Mouse (Mus musculus) CH12.LX (cell line): ENCODE results near the gene Hspa12a. TPM values are rescaled to one million over a fixed set of nuclear protein-coding genes. Genes with fewer than 3 reads are reported as not detected.

Source experiments
- DNase-seq: peaks from one replicate; pipeline ENCODE4 v3.0.0-alpha.2; 2013; ENCODE audit errors: extremely low read depth
- H3K27ac ChIP-seq: 2 replicates; pipeline ENCODE4 v1.5.1; 2012; ENCODE audit warnings: low read depth, mild to moderate bottlenecking, control low read depth, moderate library complexity; ENCODE audit not compliant: insufficient read depth
- H3K27me3 ChIP-seq: replicated peaks from 2 replicates; pipeline ENCODE3; 2012; ENCODE audit warnings: inconsistent platforms
- H3K36me3 ChIP-seq, 2 experiments: replicated peaks in 1 of 2; 2 replicates each; pipeline versions ENCODE3 to v1.6.1; 2012; ENCODE audit warnings: inconsistent platforms in 1 of 2, low read length in 1 of 2, mild to moderate bottlenecking in 1 of 2, mixed read lengths in 1 of 2, moderate library complexity in 1 of 2; ENCODE audit not compliant: control insufficient read depth in 1 of 2, insufficient read depth in 1 of 2
- H3K4me1 ChIP-seq, 2 experiments: 2 replicates each; pipeline ENCODE4 v1.6.1; 2012; ENCODE audit warnings: inconsistent platforms in 1 of 2, moderate library complexity in 1 of 2; ENCODE audit not compliant: insufficient read depth in 2 of 2, control insufficient read depth in 1 of 2
- H3K4me2 ChIP-seq: 2 replicates; pipeline ENCODE4 v1.6.1; 2012; ENCODE audit warnings: low read depth, mild to moderate bottlenecking, control low read depth; ENCODE audit not compliant: poor library complexity, insufficient read depth, severe bottlenecking
- H3K4me3 ChIP-seq, 3 experiments: fragments of 150-350 bp in 1 of 3; sonication (generic) in 1 of 3; replicated peaks in 1 of 3; 2 replicates each; pipeline versions ENCODE3 to v1.5.1; 2011 to 2012; ENCODE audit warnings: low read depth in 2 of 3, low read length in 2 of 3, mild to moderate bottlenecking in 2 of 3, moderate library complexity in 2 of 3, control low read depth in 1 of 3, improper control_type of control experiment in 1 of 3, inconsistent platforms in 1 of 3, mixed read lengths in 1 of 3; ENCODE audit not compliant: poor library complexity in 1 of 3
- H3K79me2 ChIP-seq: replicated peaks from 2 replicates; pipeline ENCODE4 v1.6.1; 2012; ENCODE audit warnings: mild to moderate bottlenecking, moderate library complexity; ENCODE audit not compliant: control insufficient read depth, poor library complexity, insufficient read depth, severe bottlenecking; ENCODE audit errors: extremely low read depth
- H3K9ac ChIP-seq: 2 replicates; pipeline ENCODE4 v1.6.1; 2012; ENCODE audit warnings: low read depth, mild to moderate bottlenecking, control low read depth, moderate library complexity; ENCODE audit not compliant: insufficient read depth
- H3K9me3 ChIP-seq: replicated peaks from 2 replicates; pipeline ENCODE3; 2012; ENCODE audit warnings: low read length, inconsistent platforms, mixed read lengths
- BHLHE40 ChIP-seq: IDR thresholded peaks from 2 replicates; pipeline ENCODE4 v1.6.1; 2011; ENCODE audit warnings: mild to moderate bottlenecking, low read depth, low read length, improper control_type of control experiment
- CHD2 ChIP-seq: IDR thresholded peaks from 2 replicates; pipeline ENCODE4 v1.6.1; 2011; ENCODE audit warnings: low read length, improper control_type of control experiment
- JUN ChIP-seq: IDR thresholded peaks from 2 replicates; pipeline ENCODE4 v1.6.1; 2011; ENCODE audit warnings: low read depth, mild to moderate bottlenecking, low read length, improper control_type of control experiment, moderate library complexity; ENCODE audit not compliant: insufficient read depth
- KAT2A ChIP-seq: IDR thresholded peaks from 2 replicates; pipeline ENCODE4 v1.6.1; 2012; ENCODE audit warnings: low read length, improper control_type of control experiment, inconsistent platforms; ENCODE audit not compliant: insufficient replicate concordance
- MAZ ChIP-seq: IDR thresholded peaks from 2 replicates; pipeline ENCODE4 v1.6.1; 2012; ENCODE audit warnings: low read depth, mild to moderate bottlenecking, inconsistent platforms, low read length, improper control_type of control experiment, moderate library complexity
- MYC ChIP-seq: IDR thresholded peaks from 2 replicates; pipeline ENCODE4 v1.6.1; 2011; ENCODE audit warnings: low read depth, mild to moderate bottlenecking, improper control_type of control experiment, low read length
- NELFE ChIP-seq: IDR thresholded peaks from 2 replicates; pipeline ENCODE4 v1.6.1; 2011; ENCODE audit warnings: low read depth, low read length, improper control_type of control experiment
- SIN3A ChIP-seq: IDR thresholded peaks from 2 replicates; pipeline ENCODE4 v1.6.1; 2012; ENCODE audit warnings: low read length, improper control_type of control experiment, inconsistent platforms
- SMC3 ChIP-seq: IDR thresholded peaks from 2 replicates; pipeline ENCODE4 v1.6.1; 2011; ENCODE audit warnings: low read depth, low read length, improper control_type of control experiment
- UBTF ChIP-seq: IDR thresholded peaks from 2 replicates; pipeline ENCODE4 v1.6.1; 2012; ENCODE audit warnings: low read depth, mild to moderate bottlenecking, inconsistent platforms, low read length, improper control_type of control experiment, moderate library complexity
- USF1 ChIP-seq: IDR thresholded peaks from 2 replicates; pipeline ENCODE4 v1.6.1; 2014; ENCODE audit warnings: low read depth, mild to moderate bottlenecking, inconsistent platforms, low read length, improper control_type of control experiment
- USF2 ChIP-seq: conservative IDR thresholded peaks from 2 replicates; pipeline ENCODE4 v1.6.1; 2011; ENCODE audit warnings: low read depth, low read length, improper control_type of control experiment
- dilution Hi-C: fragments of 300-500 bp; cut with MboI; formaldehyde crosslinking; loops from 2 replicates; pipeline ENCODE4 v1.14.3; 2020; ENCODE audit warnings: low sequenced_read_pairs; ENCODE audit not compliant: extremely low pct_unique_long_range_greater_than_20kb, extremely low pct_ligation_motif_present
- in situ Hi-C: fragments of 300-500 bp; cut with MboI; formaldehyde crosslinking; loops from 3 replicates; pipeline ENCODE4 v1.14.3; 2019; ENCODE audit warnings: low sequenced_read_pairs, low pct_ligation_motif_present, low pct_unique_long_range_greater_than_20kb, mixed read lengths
- polyA plus RNA-seq: library from polyadenylated mRNA; unstranded; fragments of >175 nt; gene quantifications from 2 replicates; pipeline ENCODE4 v1.2.1, GENCODE M21; 2012; ENCODE audit warnings: low read depth; ENCODE audit not compliant: insufficient read length
- total RNA-seq, 2 experiments: library from RNA; depleted of rRNA; stranded (reverse); fragments of 300-350 nt in 1 of 2; fragments of >200 nt in 1 of 2; gene quantifications; 2 replicates each; pipeline ENCODE4 v1.2.3; 2012 to 2014

Hspa12a gene
- total and polyA plus RNA-seq, 3 experiments, result 1.4 to 1.9 (median 1.4) TPM

- dilution Hi-C loops, result no loop called here
- H3K36me3 ChIP-seq, result no peaks in the 10 kb centered on the region
- no peaks in the 10 kb centered on the region for H3K27me3 ChIP-seq
- no peaks in the 10 kb centered on the region for H3K9me3 ChIP-seq
- TF ChIP-seq KAT2A (no peak), BHLHE40 (no peak), MAZ (no peak), MYC (no peak)
- no peak overlapping the region for H3K4me3 ChIP-seq
- in situ Hi-C loops, result no loop called here
- no peak overlapping the region for H3K27ac ChIP-seq
- no peaks in the 10 kb centered on the region for H3K79me2 ChIP-seq
- DNase-seq, result no peak
- H3K4me1 ChIP-seq, result no peaks in the 10 kb centered on the region
- no peak overlapping the region for H3K4me2 ChIP-seq
- no peak overlapping the region for H3K9ac ChIP-seq
Measured at GRCm38 (mm10) chr19:58750822-58751221, 192.6 kb downstream of the Hspa12a start.

- dilution Hi-C loops (no loop called here), in situ Hi-C loops (no loop called here)
- Histone ChIP-seq H3K27me3 (no peaks in the 10 kb centered on the region), H3K79me2 (no peaks in the 10 kb centered on the region), H3K4me1 (peaks cover 0 to 4% of the 10 kb centered on the region in 2 experiments; a peak in 1 of 4 replicates), H3K4me2 (no peak overlapping the region), H3K4me3 (no peak overlapping the region), H3K9ac (no peak overlapping the region), H3K27ac (no peak overlapping the region), H3K36me3 (no peaks in the 10 kb centered on the region), H3K9me3 (no peaks in the 10 kb centered on the region)
- TF ChIP-seq USF1 (no peak), UBTF (no peak), NELFE (no peak), JUN (no peak), SMC3 (no peak), SIN3A (no peak), CHD2 (no peak), USF2 (no peak)
- no peak for DNase-seq
Measured at GRCm38 (mm10) chr19:58747498-58748000, 195.9 kb downstream of the Hspa12a start.

Other genes starting within 250 kb of the Hspa12a start
- not detected in 2 replicates for gene Pnliprp1, start 214.8 kb downstream of the Hspa12a start, total RNA-seq (2012; rRNA removed)
- not detected in 2 replicates for gene Pnliprp1, start 214.8 kb downstream of the Hspa12a start, total RNA-seq (2014; rRNA removed)
- not detected in 2 replicates for gene Pnliprp1, start 214.8 kb downstream of the Hspa12a start, polyA plus RNA-seq
- 0.08 and 0.13 TPM in 2 replicates for gene Pnliprp2, start 183.9 kb downstream of the Hspa12a start, total RNA-seq (2012; rRNA removed)
- gene Pnliprp2, start 183.9 kb downstream of the Hspa12a start, total RNA-seq (2014; rRNA removed), result 0.30 and 0.38 TPM in 2 replicates
- 0.14 TPM in 1 of 2 replicates, not detected in the other for gene Pnliprp2, start 183.9 kb downstream of the Hspa12a start, polyA plus RNA-seq
- 1.1 and 1.4 TPM in 2 replicates for gene 1700019N19Rik, start 149.2 kb downstream of the Hspa12a start, total RNA-seq (2012; rRNA removed)
- gene 1700019N19Rik, start 149.2 kb downstream of the Hspa12a start, total RNA-seq (2014; rRNA removed), result 0.53 and 0.83 TPM in 2 replicates
- 0.50 and 0.89 TPM in 2 replicates for gene 1700019N19Rik, start 149.2 kb downstream of the Hspa12a start, polyA plus RNA-seq
- gene Eno4, start 229 bp downstream of the Hspa12a start, total RNA-seq (2012; rRNA removed), result 0.25 and 0.34 TPM in 2 replicates
- 1.1 and 1.2 TPM in 2 replicates for gene Eno4, start 229 bp downstream of the Hspa12a start, total RNA-seq (2014; rRNA removed)
- gene Eno4, start 229 bp downstream of the Hspa12a start, polyA plus RNA-seq, result 1.3 and 1.6 TPM in 2 replicates
- gene Shtn1, start 132.4 kb upstream of the Hspa12a start, total RNA-seq (2012; rRNA removed), result 6.4 and 9.1 TPM in 2 replicates
- gene Shtn1, start 132.4 kb upstream of the Hspa12a start, total RNA-seq (2014; rRNA removed), result 12.1 and 14.2 TPM in 2 replicates
- gene Shtn1, start 132.4 kb upstream of the Hspa12a start, polyA plus RNA-seq, result 20.9 and 21.7 TPM in 2 replicates
- not detected in 2 replicates for gene Vax1, start 226.4 kb upstream of the Hspa12a start, total RNA-seq (2012; rRNA removed)
- not detected in 2 replicates for gene Vax1, start 226.4 kb upstream of the Hspa12a start, total RNA-seq (2014; rRNA removed)
- gene Vax1, start 226.4 kb upstream of the Hspa12a start, polyA plus RNA-seq, result not detected in 2 replicates